Mouse (Mus musculus) heart, postnatal 0 days (tissue): ENCODE results near the gene Ggt5. TPM values are rescaled to one million over a fixed set of nuclear protein-coding genes. Genes with fewer than 3 reads are reported as not detected.

Experiments used
- ATAC-seq: fragments of 200-750 bp; cut with Nextera tagmentation; 2 replicates; pipeline ENCODE4 v1.8.0; 2017; ENCODE audit warnings: low read depth, moderate number of reproducible peaks, moderate library complexity; ENCODE audit not compliant: insufficient read depth
- DNase-seq: peaks from one replicate; pipeline ENCODE4 v3.0.0-alpha.2; 2016; ENCODE audit warnings: low spot score
- H3K27ac ChIP-seq: fragments of 300-500 bp; sonication (generic); 2 replicates; pipeline ENCODE4 v1.5.1; 2014; ENCODE audit warnings: low read depth, mild to moderate bottlenecking
- H3K27me3 ChIP-seq: fragments of 300-500 bp; sonication (generic); 2 replicates; pipeline ENCODE4 v1.6.1; 2014; ENCODE audit warnings: low read length, mixed read lengths; ENCODE audit not compliant: control insufficient read depth, insufficient read depth
- H3K36me3 ChIP-seq: fragments of 300-500 bp; sonication (generic); replicated peaks from 2 replicates; pipeline ENCODE4 v1.6.1; 2014; ENCODE audit warnings: low read length, mixed read lengths; ENCODE audit not compliant: control insufficient read depth, insufficient read depth
- H3K4me1 ChIP-seq: fragments of 300-500 bp; sonication (generic); 2 replicates; pipeline ENCODE4 v1.6.1; 2014; ENCODE audit warnings: antibody characterized with exemption; ENCODE audit not compliant: control insufficient read depth, insufficient read depth
- H3K4me2 ChIP-seq: fragments of 300-500 bp; sonication (generic); 2 replicates; pipeline ENCODE4 v1.6.1; 2014; ENCODE audit warnings: low read depth, mild to moderate bottlenecking, low read length, moderate library complexity
- H3K4me3 ChIP-seq: fragments of 300-500 bp; sonication (generic); 2 replicates; pipeline ENCODE4 v1.5.1; 2014; ENCODE audit warnings: low read depth, low read length
- H3K9ac ChIP-seq: fragments of 300-500 bp; sonication (generic); replicated peaks from 2 replicates; pipeline ENCODE4 v1.6.1; 2014; ENCODE audit warnings: low read depth, low read length, mixed read lengths
- H3K9me3 ChIP-seq: fragments of 300-500 bp; sonication (generic); replicated peaks from 2 replicates; pipeline ENCODE4 v1.6.1; 2016; ENCODE audit warnings: low read length; ENCODE audit not compliant: control insufficient read depth
- CTCF ChIP-seq: IDR thresholded peaks from 2 replicates; pipeline ENCODE4 v1.5.1; 2016; ENCODE audit warnings: antibody characterized with exemption, control low read depth, low read depth
- EP300 ChIP-seq: IDR thresholded peaks from 2 replicates; pipeline ENCODE4 v1.6.1; 2016; ENCODE audit warnings: antibody characterized with exemption, low read depth
- WGBS: fragments of 180-500 bp; shearing (Covaris S2); extraction: QIAGEN DNeasy Blood & Tissue Kit; methylation state at CpG from one replicate; pipeline ENCODE4 v1.1.7; 2014; 5-methylcytosine and 5-hydroxymethylcytosine counted together
- polyA plus RNA-seq: library from polyadenylated mRNA; unstranded; fragments of >200 nt; fragmentation: Nextera tagmentation; extraction: Ambion mirVana; gene quantifications from 2 replicates; pipeline ENCODE4 v1.2.1, GENCODE M21; 2015
- total RNA-seq: library from RNA; depleted of rRNA; stranded (reverse); fragments of >200 nt; gene quantifications from 2 replicates; pipeline ENCODE4 v1.2.3, GENCODE M21; 2014; ENCODE audit warnings: low replicate concordance

Ggt5 gene
- total and polyA plus RNA-seq, 2 experiments from 2014 or later: 6.7 to 53.4 TPM

GRCm38 (mm10) chr10:75642436-75642835 is 53.3 kb downstream of the Ggt5 start:
- WGBS: 88% methylated on average over 9 of the region's 9 CpGs
- H3K36me3 ChIP-seq: no peaks in the 10 kb centered on the region; the same call in 1 of the 2 replicates
- no peak for DNase-seq
- no peak for ATAC-seq
- H3K27me3 ChIP-seq: no peaks in the 10 kb centered on the region
- H3K27ac ChIP-seq: no peak overlapping the region
- H3K4me1 ChIP-seq: peaks cover 10% of the 10 kb centered on the region
- H3K4me3 ChIP-seq: no peak overlapping the region
- H3K9ac ChIP-seq: no peak overlapping the region
- no peak overlapping the region for H3K4me2 ChIP-seq
- no peak for TF ChIP-seq EP300
- TF ChIP-seq CTCF: no peak
- H3K9me3 ChIP-seq: no peaks in the 10 kb centered on the region

GRCm38 (mm10) chr10:75642891-75643290 is 53.8 kb downstream of the Ggt5 start:
- Histone ChIP-seq H3K9me3 (no peaks in the 10 kb centered on the region), H3K4me3 (no peak overlapping the region), H3K4me1 (peaks cover 14% of the 10 kb centered on the region), H3K9ac (no peak overlapping the region), H3K4me2 (no peak overlapping the region), H3K27ac (no peak overlapping the region), H3K36me3 (no peaks in the 10 kb centered on the region; the same call in 1 of the 2 replicates), H3K27me3 (no peaks in the 10 kb centered on the region)
- no peak for DNase-seq
- ATAC-seq: no peak
- 92% methylated on average over 2 of the region's 2 CpGs for WGBS
- TF ChIP-seq CTCF (no peak), EP300 (no peak)

- DNase-seq (peak; percentile 32), ATAC-seq (peak; percentile 36)
- Histone ChIP-seq H3K9ac (0 out of 2 replicates have a peak within 1 kb of the TSS, but pooled peaks have one; percentile 3), H3K4me1 (peaks cover 16% of the 10 kb centered on the region), H3K27me3 (no peaks in the 10 kb centered on the region), H3K9me3 (no peaks in the 10 kb centered on the region), H3K4me2 (peak within 1 kb of the TSS; percentile 19; the same call in 1 of the 2 replicates), H3K36me3 (peaks cover 2% of the 10 kb centered on the region), H3K4me3 (no peak within 1 kb of the TSS), H3K27ac (peak within 1 kb of the TSS; percentile 5; the same call in 1 of the 2 replicates)
- TF ChIP-seq EP300 (no peak), CTCF (no peak)
- 18% methylated on average over 11 of the region's 11 CpGs for WGBS
Measured at GRCm38 (mm10) chr10:75643741-75644343, 54.7 kb downstream of the Ggt5 start, which contains the start of gene Susd2. Gene Susd2 (minus strand): TSS chr10:75644008.

GRCm38 (mm10) chr10:75645616-75646015 is 56.5 kb downstream of the Ggt5 start:
- H3K4me1 ChIP-seq: peaks cover 16% of the 10 kb centered on the region
- H3K27ac ChIP-seq: no peak overlapping the region
- no peak overlapping the region for H3K4me2 ChIP-seq
- no peak overlapping the region for H3K4me3 ChIP-seq
- no peaks in the 10 kb centered on the region for H3K9me3 ChIP-seq
- WGBS: 87% methylated on average over 8 of the region's 8 CpGs
- ATAC-seq (no peak), DNase-seq (no peak)
- TF ChIP-seq EP300 (no peak), CTCF (no peak)
- no peaks in the 10 kb centered on the region for H3K27me3 ChIP-seq
- no peak overlapping the region for H3K9ac ChIP-seq
- peaks cover 20% of the 10 kb centered on the region for H3K36me3 ChIP-seq

- H3K9ac ChIP-seq: no peak overlapping the region
- H3K4me2 ChIP-seq: no peak overlapping the region
- no peak for TF ChIP-seq CTCF
- no peak for TF ChIP-seq EP300
- DNase-seq (no peak), ATAC-seq (no peak)
- H3K36me3 ChIP-seq: peaks cover 28% of the 10 kb centered on the region
- no peak overlapping the region for H3K4me3 ChIP-seq
- H3K27me3 ChIP-seq: no peaks in the 10 kb centered on the region
- peak overlapping the region; percentile 94 for H3K27ac ChIP-seq
- H3K4me1 ChIP-seq: peaks cover 16% of the 10 kb centered on the region
- no peaks in the 10 kb centered on the region for H3K9me3 ChIP-seq
- 91% methylated on average over 6 of the region's 6 CpGs for WGBS
Measured at GRCm38 (mm10) chr10:75646406-75646805, 57.3 kb downstream of the Ggt5 start.

- H3K36me3 ChIP-seq: peaks cover 37% of the 10 kb centered on the region
- peaks cover 16% of the 10 kb centered on the region for H3K4me1 ChIP-seq
- WGBS: 27% methylated on average over 3 of the region's 3 CpGs
- no peaks in the 10 kb centered on the region for H3K27me3 ChIP-seq
- no peak overlapping the region for H3K4me2 ChIP-seq
- no peak overlapping the region for H3K9ac ChIP-seq
- peak; percentile 87 for DNase-seq
- no peak for TF ChIP-seq CTCF
- peak; percentile 64; the same call in 1 of the 2 replicates for TF ChIP-seq EP300
- H3K9me3 ChIP-seq: no peaks in the 10 kb centered on the region
- peak overlapping the region; percentile 94 for H3K27ac ChIP-seq
- peak; percentile 86 for ATAC-seq
- no peak overlapping the region for H3K4me3 ChIP-seq
Measured at GRCm38 (mm10) chr10:75647362-75647761, 58.2 kb downstream of the Ggt5 start.
